Mouse (Mus musculus): Measurements from ENCODE around the gene Cxcr5. TPM values are rescaled to one million over a fixed set of nuclear protein-coding genes. Genes with fewer than 3 reads are reported as not detected.
A peak's percentile ranks its signal among the peaks of the same experiment; 100 is the strongest.

Gene Cxcr5
- polyA plus RNA-seq, 1 experiment from 2014 or later = 0.06 TPM

DNA sequence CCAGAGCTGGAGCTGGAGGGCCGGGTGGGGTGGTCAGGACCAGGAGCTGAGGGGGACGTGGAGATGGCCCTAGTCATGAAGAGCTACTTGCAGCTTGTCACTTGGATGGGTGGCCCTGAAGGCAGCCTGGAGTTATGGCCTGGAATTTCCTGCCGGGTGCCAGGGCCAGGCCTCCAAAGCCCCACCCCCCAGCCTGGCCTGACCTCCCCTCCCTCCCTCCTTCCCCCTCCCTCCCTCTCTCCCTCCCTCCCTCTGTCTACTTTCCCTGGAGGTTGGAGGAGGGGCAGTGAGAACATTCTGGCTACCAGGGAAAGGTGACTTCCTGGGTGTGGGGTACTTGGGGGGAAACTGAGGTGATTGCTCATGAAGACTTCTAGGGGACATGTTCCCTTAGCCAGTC is 75.3 kb downstream of the Cxcr5 start:
- H3K27me3 ChIP-seq (ENCODE audit: control insufficient read depth, insufficient read depth, low read length) = no peaks in the 10 kb centered on the region
- peak overlapping the region; percentile 87 for H3K27ac ChIP-seq (ENCODE audit: low read depth, low read length)
- peak overlapping the region; percentile 52 for H3K9ac ChIP-seq (ENCODE audit: low read depth, low read length)
- 8% methylated on average over 3 of the region's 3 CpGs for WGBS (ENCODE audit: insufficient replicate concordance)
- H3K36me3 ChIP-seq (ENCODE audit: control insufficient read depth, insufficient read depth, low read length) = no peaks in the 10 kb centered on the region
- ATAC-seq (replicated peaks; ENCODE audit: insufficient number of reproducible peaks, low FRiP score, low TSS enrichment) = no peak
- H3K4me3 ChIP-seq (ENCODE audit: low read depth, low read length) = peak overlapping the region; percentile 20
- H3K4me2 ChIP-seq = peak overlapping the region; percentile 84
- peaks cover 73% of the 10 kb centered on the region for H3K4me1 ChIP-seq (ENCODE audit: control insufficient read depth, insufficient read depth, low read length)
- no peaks in the 10 kb centered on the region for H3K9me3 ChIP-seq (replicated peaks; ENCODE audit: control insufficient read depth, low read length)

- Histone ChIP-seq H3K4me1 (ENCODE audit: control insufficient read depth, insufficient read depth, low read length) (peaks cover 66% of the 10 kb centered on the region), H3K27ac (ENCODE audit: low read depth, low read length) (peak overlapping the region; percentile 87), H3K4me3 (ENCODE audit: low read depth, low read length) (peak overlapping the region; percentile 79), H3K9ac (ENCODE audit: low read depth, low read length) (0 out of 2 replicates have a peak overlapping the region, but pooled peaks have one; percentile 1), H3K27me3 (ENCODE audit: control insufficient read depth, insufficient read depth, low read length) (no peaks in the 10 kb centered on the region), H3K4me2 (peak overlapping the region; percentile 84), H3K36me3 (ENCODE audit: control insufficient read depth, insufficient read depth, low read length) (no peaks in the 10 kb centered on the region), H3K9me3 (replicated peaks; ENCODE audit: control insufficient read depth, low read length) (no peaks in the 10 kb centered on the region)
- no peak for ATAC-seq (replicated peaks; ENCODE audit: insufficient number of reproducible peaks, low FRiP score, low TSS enrichment)
- 25% methylated on average over 14 of the region's 14 CpGs for WGBS (ENCODE audit: insufficient replicate concordance)
Measured at GRCm38 (mm10) chr9:44485516-44486161, 76.0 kb downstream of the Cxcr5 start.

DNA sequence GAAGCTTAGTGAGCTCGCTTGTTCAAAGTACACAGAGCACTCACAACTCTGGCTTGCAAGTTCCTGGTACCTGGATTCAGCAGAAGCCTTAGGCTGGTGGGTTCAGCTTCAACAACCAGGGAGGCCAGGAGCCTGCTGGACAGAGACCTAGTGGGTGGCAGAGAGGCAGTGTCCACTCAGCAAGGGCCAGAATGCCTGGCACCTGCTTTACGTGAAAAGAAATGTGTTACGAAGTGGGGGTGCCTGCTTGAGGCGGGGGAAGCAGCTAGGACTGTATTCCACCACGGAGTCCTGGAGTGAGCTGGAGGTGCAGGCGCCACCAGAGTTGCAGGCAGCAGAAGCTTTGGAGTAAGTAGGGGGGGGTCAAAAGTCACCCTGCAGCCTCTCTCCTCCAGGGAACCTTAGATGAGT is 76.6 kb downstream of the Cxcr5 start:
- Histone ChIP-seq H3K4me2 (peak overlapping the region; percentile 84), H3K9ac (ENCODE audit: low read depth, low read length) (0 out of 2 replicates have a peak overlapping the region, but pooled peaks have one; percentile 1), H3K27me3 (ENCODE audit: control insufficient read depth, insufficient read depth, low read length) (no peaks in the 10 kb centered on the region), H3K9me3 (replicated peaks; ENCODE audit: control insufficient read depth, low read length) (no peaks in the 10 kb centered on the region), H3K4me3 (ENCODE audit: low read depth, low read length) (peak overlapping the region; percentile 79), H3K27ac (ENCODE audit: low read depth, low read length) (no peak overlapping the region), H3K4me1 (ENCODE audit: control insufficient read depth, insufficient read depth, low read length) (peaks cover 63% of the 10 kb centered on the region), H3K36me3 (ENCODE audit: control insufficient read depth, insufficient read depth, low read length) (no peaks in the 10 kb centered on the region)
- 24% methylated on average over 6 of the region's 6 CpGs for WGBS (ENCODE audit: insufficient replicate concordance)
- ATAC-seq (replicated peaks; ENCODE audit: insufficient number of reproducible peaks, low FRiP score, low TSS enrichment) = no peak

- Histone ChIP-seq H3K4me2 (peak overlapping the region; percentile 84), H3K27me3 (ENCODE audit: control insufficient read depth, insufficient read depth, low read length) (no peaks in the 10 kb centered on the region), H3K9ac (ENCODE audit: low read depth, low read length) (peak overlapping the region; percentile 86), H3K27ac (ENCODE audit: low read depth, low read length) (peak overlapping the region; percentile 36), H3K9me3 (replicated peaks; ENCODE audit: control insufficient read depth, low read length) (no peaks in the 10 kb centered on the region), H3K36me3 (ENCODE audit: control insufficient read depth, insufficient read depth, low read length) (no peaks in the 10 kb centered on the region), H3K4me3 (ENCODE audit: low read depth, low read length) (peak overlapping the region; percentile 79), H3K4me1 (ENCODE audit: control insufficient read depth, insufficient read depth, low read length) (peaks cover 61% of the 10 kb centered on the region)
- ATAC-seq (replicated peaks; ENCODE audit: insufficient number of reproducible peaks, low FRiP score, low TSS enrichment) = no peak
- WGBS (ENCODE audit: insufficient replicate concordance) = 27% methylated on average over 7 of the region's 7 CpGs
Measured at GRCm38 (mm10) chr9:44484311-44485104, 77.2 kb downstream of the Cxcr5 start.

DNA sequence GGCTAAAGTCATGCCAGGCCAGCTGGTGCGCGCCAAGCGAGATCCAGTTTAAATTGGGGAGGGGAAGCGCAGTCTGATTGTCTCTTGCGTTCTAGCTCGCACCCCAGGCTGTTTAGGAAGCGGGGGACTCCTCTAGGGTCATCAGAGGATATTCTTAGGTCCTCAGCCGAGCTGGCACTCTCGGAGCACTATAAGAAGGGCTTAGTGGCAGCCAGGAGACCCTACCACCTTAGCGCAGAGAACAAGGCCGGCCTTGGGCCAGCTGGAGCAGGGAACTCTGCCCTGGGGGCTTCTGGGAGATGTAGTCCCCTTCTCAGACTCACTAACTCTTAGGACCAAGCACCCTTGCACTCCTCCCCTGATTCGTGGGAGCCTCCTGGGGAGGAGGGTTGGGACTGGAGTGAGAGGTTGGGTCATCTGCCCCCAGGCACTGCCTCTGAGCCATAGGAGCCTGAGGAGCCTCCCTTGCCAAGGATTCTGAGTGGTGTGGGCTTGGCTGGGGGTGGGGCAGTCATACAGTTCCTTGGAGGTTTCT is 78.1 kb downstream of the Cxcr5 start:
- no peak for ATAC-seq (replicated peaks; ENCODE audit: insufficient number of reproducible peaks, low FRiP score, low TSS enrichment)

DNA sequence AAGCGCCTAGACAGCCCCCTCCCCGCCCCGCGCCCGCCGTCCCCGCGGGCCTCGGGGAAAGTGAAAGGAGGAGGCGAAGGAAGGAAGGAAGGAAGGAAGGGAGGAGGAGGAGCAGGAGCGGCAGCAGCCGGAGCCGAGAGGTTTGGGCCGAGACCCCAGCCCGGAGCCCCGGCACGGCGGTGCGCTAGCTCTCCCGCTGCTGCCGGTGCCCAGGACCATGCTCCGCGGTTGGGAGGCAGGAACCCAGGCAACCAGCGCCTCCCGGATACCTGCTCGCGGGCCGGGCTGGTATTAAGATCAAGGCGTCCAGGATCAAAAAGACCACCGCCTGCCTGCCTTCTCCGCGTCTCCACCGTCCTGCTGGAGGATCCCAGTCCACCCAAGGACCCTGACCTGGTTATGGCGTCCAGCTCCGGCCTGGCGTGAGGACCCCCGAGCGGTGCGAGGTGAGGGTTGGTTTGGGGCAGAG is 78.6 kb downstream of the Cxcr5 start:
- Histone ChIP-seq H3K4me2 (peak overlapping the region; percentile 84), H3K4me3 (ENCODE audit: low read depth, low read length) (peak overlapping the region; percentile 79), H3K27me3 (ENCODE audit: control insufficient read depth, insufficient read depth, low read length) (no peaks in the 10 kb centered on the region), H3K36me3 (ENCODE audit: control insufficient read depth, insufficient read depth, low read length) (no peaks in the 10 kb centered on the region), H3K9ac (ENCODE audit: low read depth, low read length) (peak overlapping the region; percentile 86), H3K4me1 (ENCODE audit: control insufficient read depth, insufficient read depth, low read length) (peaks cover 47% of the 10 kb centered on the region), H3K27ac (ENCODE audit: low read depth, low read length) (peak overlapping the region; percentile 91), H3K9me3 (replicated peaks; ENCODE audit: control insufficient read depth, low read length) (no peaks in the 10 kb centered on the region)
- 0% methylated on average over 38 of the region's 39 CpGs for WGBS (ENCODE audit: insufficient replicate concordance)
- ATAC-seq (replicated peaks; ENCODE audit: insufficient number of reproducible peaks, low FRiP score, low TSS enrichment) = no peak

More for the DNA sequence above, 78.1 kb downstream of the Cxcr5 start:
- Histone ChIP-seq H3K36me3 (ENCODE audit: control insufficient read depth, insufficient read depth, low read length) (no peaks in the 10 kb centered on the region), H3K4me1 (ENCODE audit: control insufficient read depth, insufficient read depth, low read length) (peaks cover 52% of the 10 kb centered on the region), H3K9me3 (replicated peaks; ENCODE audit: control insufficient read depth, low read length) (no peaks in the 10 kb centered on the region), H3K4me2 (peak overlapping the region; percentile 84), H3K27me3 (ENCODE audit: control insufficient read depth, insufficient read depth, low read length) (no peaks in the 10 kb centered on the region), H3K9ac (ENCODE audit: low read depth, low read length) (peak overlapping the region; percentile 86), H3K27ac (ENCODE audit: low read depth, low read length) (peak overlapping the region; percentile 91), H3K4me3 (ENCODE audit: low read depth, low read length) (peak overlapping the region; percentile 79)
- WGBS (ENCODE audit: insufficient replicate concordance) = under 1% methylated on average over 12 of the region's 12 CpGs

- WGBS (ENCODE audit: insufficient replicate concordance) = under 1% methylated on average over 26 of the region's 31 CpGs
- peak; percentile 18; the same call in 1 of the 2 replicates for ATAC-seq (replicated peaks; ENCODE audit: insufficient number of reproducible peaks, low FRiP score, low TSS enrichment)
Measured at GRCm38 (mm10) chr9:44482552-44482951, 79.1 kb downstream of the Cxcr5 start, which contains the start of gene Bcl9l. Gene Bcl9l, plus strand, starts transcription at chr9:44482825.

DNA sequence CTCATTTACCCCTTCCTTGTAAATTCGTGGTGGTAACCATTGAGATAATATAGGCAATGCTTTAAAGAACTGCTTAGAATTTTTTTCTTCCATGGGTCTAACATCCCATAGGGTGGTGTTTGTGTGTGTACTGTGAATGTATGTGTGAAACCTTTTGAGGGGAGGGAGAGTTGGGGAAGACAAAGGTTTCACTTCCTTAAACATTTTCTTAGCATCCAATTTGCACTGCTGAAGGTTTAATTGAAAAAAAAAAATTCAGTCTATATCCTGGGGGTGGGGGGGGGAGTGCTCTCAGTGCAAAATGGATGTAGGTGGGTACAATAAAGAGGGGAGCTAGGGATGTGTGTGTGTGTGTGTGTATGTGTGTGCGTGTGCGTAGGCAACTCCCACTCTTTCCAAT is 79.6 kb downstream of the Cxcr5 start:
- Histone ChIP-seq H3K9ac (ENCODE audit: low read depth, low read length) (no peak overlapping the region), H3K4me1 (ENCODE audit: control insufficient read depth, insufficient read depth, low read length) (peaks cover 42% of the 10 kb centered on the region)
- WGBS (ENCODE audit: insufficient replicate concordance) = 10% methylated on average over 3 of the region's 3 CpGs

More at GRCm38 (mm10) chr9:44482552-44482951, 79.1 kb downstream of the Cxcr5 start, which contains the start of gene Bcl9l:
- Histone ChIP-seq H3K9me3 (replicated peaks; ENCODE audit: control insufficient read depth, low read length) (no peaks in the 10 kb centered on the region), H3K4me1 (ENCODE audit: control insufficient read depth, insufficient read depth, low read length) (peaks cover 42% of the 10 kb centered on the region), H3K27ac (ENCODE audit: low read depth, low read length) (peak within 1 kb of the TSS; percentile 91), H3K4me2 (peak within 1 kb of the TSS; percentile 84), H3K4me3 (ENCODE audit: low read depth, low read length) (peak within 1 kb of the TSS; percentile 79), H3K36me3 (ENCODE audit: control insufficient read depth, insufficient read depth, low read length) (no peaks in the 10 kb centered on the region), H3K27me3 (ENCODE audit: control insufficient read depth, insufficient read depth, low read length) (no peaks in the 10 kb centered on the region), H3K9ac (ENCODE audit: low read depth, low read length) (peak within 1 kb of the TSS; percentile 86)

More for the DNA sequence above, 79.6 kb downstream of the Cxcr5 start:
- H3K4me2 ChIP-seq = peak overlapping the region; percentile 84
- H3K9me3 ChIP-seq (replicated peaks; ENCODE audit: control insufficient read depth, low read length) = no peaks in the 10 kb centered on the region
- no peaks in the 10 kb centered on the region for H3K27me3 ChIP-seq (ENCODE audit: control insufficient read depth, insufficient read depth, low read length)
- peak overlapping the region; percentile 79; the same call in 1 of the 2 replicates for H3K4me3 ChIP-seq (ENCODE audit: low read depth, low read length)
- no peaks in the 10 kb centered on the region for H3K36me3 ChIP-seq (ENCODE audit: control insufficient read depth, insufficient read depth, low read length)
- H3K27ac ChIP-seq (ENCODE audit: low read depth, low read length) = peak overlapping the region; percentile 91; the same call in 1 of the 2 replicates
- no peak for ATAC-seq (replicated peaks; ENCODE audit: insufficient number of reproducible peaks, low FRiP score, low TSS enrichment)

All from heart, embryonic 11.5 days (tissue).